ENCODE assay signal across 18 mouse cellular contexts in genomic region chr10:117467161-117467560, GRCm38 (mm10).
A peak's percentile ranks its signal among the peaks of the same experiment; 100 is the strongest.
DNase-seq lines count a peak whose midpoint lies in the region; ATAC-seq lines count a peak whose summit lies in the region.
"Had no signal": no experiment of that assay in that cellular context is flagged by ENCODE, and none has a peak within 500 bp of the region (broad histone marks: within the 10 kb centered on the region; RNA-seq: fewer than 3 reads in every experiment).

No protein-coding gene starts in this region.

- H3K27ac ChIP-seq in kidney, embryonic 15.5 days = peak overlapping the region; percentile 47
- H3K27ac ChIP-seq: embryonic facial prominence, embryonic 10.5 days; embryonic facial prominence, embryonic 12.5 days had no signal

- no peak overlapping the region for H3K4me3 ChIP-seq in kidney, embryonic 15.5 days (replicated peaks)
- H3K4me3 ChIP-seq: embryonic facial prominence, embryonic 10.5 days; embryonic facial prominence, embryonic 12.5 days had no signal

- H3K4me2 ChIP-seq in kidney, embryonic 15.5 days = no peak overlapping the region
- H3K4me2 ChIP-seq: embryonic facial prominence, embryonic 12.5 days had no signal

- H3K9me3 ChIP-seq in kidney, embryonic 15.5 days (replicated peaks) = no peaks in the 10 kb centered on the region
- H3K9me3 ChIP-seq: embryonic facial prominence, embryonic 10.5 days; embryonic facial prominence, embryonic 12.5 days had no signal

- DNase-seq in heart, adult 11 months = peak; percentile 30
- DNase-seq in heart, adult 8-10 months (ENCODE audit: low spot score) = no peak
- no peak for DNase-seq in kidney, postnatal 4 days
- peak; percentile 64 for DNase-seq in 3T3-L1 (ENCODE audit: low read depth, low spot score)
- DNase-seq in right cerebral cortex, postnatal 14 days = no peak
- DNase-seq: adrenal gland, adult 8-10 months; adrenal gland, postnatal 14 days; adrenal gland, postnatal 36 days; cerebellum, adult 11-12 months; cerebellum, adult 2 months; cerebellum, adult 9-10 months; cerebellum, postnatal 10 days; cerebellum, postnatal 25 days had no signal

- no peak for ATAC-seq in kidney, embryonic 15.5 days (replicated peaks; ENCODE audit: low FRiP score)
- ATAC-seq: forebrain, embryonic 14.5 days; forebrain, embryonic 16.5 days had no signal

- 72% methylated on average over 8 of the region's 8 CpGs for WGBS in kidney, embryonic 15.5 days

- no peaks in the 10 kb centered on the region for H3K36me3 ChIP-seq in kidney, embryonic 15.5 days
- H3K36me3 ChIP-seq: embryonic facial prominence, embryonic 10.5 days; embryonic facial prominence, embryonic 12.5 days had no signal

- H3K27me3 ChIP-seq in kidney, embryonic 15.5 days = no peaks in the 10 kb centered on the region
- H3K27me3 ChIP-seq: embryonic facial prominence, embryonic 12.5 days had no signal

- H3K9ac ChIP-seq in kidney, embryonic 15.5 days = no peak overlapping the region
- H3K9ac ChIP-seq: embryonic facial prominence, embryonic 12.5 days had no signal

- peaks cover 31% of the 10 kb centered on the region for H3K4me1 ChIP-seq in kidney, embryonic 15.5 days

Comparison
In these comparisons a context has a peak if more than half of its experiments do, and no peak if none do; other contexts are left out.
1. DNase-seq: peak in heart, adult 11 months (single experiment) and 3T3-L1 (single experiment); none in heart, adult 8-10 months (single experiment), kidney, postnatal 4 days (0 of 2) and right cerebral cortex, postnatal 14 days (single experiment).